Mouse (Mus musculus) midbrain, postnatal 0 days (tissue): Measurements from ENCODE around the gene Ap4b1. TPM values are rescaled to one million over a fixed set of nuclear protein-coding genes. Genes with fewer than 3 reads are reported as not detected.
"Not testable (repeated sequence)": the region's sequence is repeated elsewhere in the genome, so short reads cannot be mapped to it uniquely, and the experiment has no call there.

ENCODE experiments used
- ATAC-seq: fragments of 200-750 bp; cut with Nextera tagmentation; 2 replicates; pipeline ENCODE4 v1.8.0; 2017; ENCODE audit warnings: moderate number of reproducible peaks, mild to moderate bottlenecking, moderate TSS enrichment, moderate library complexity; ENCODE audit not compliant: low FRiP score
- DNase-seq: peaks from one replicate; pipeline ENCODE4 v3.0.0-alpha.2; 2015; ENCODE audit warnings: low spot score
- H3K27ac ChIP-seq: fragments of 300-500 bp; sonication (generic); 2 replicates; pipeline ENCODE4 v1.5.1; 2014; ENCODE audit warnings: low read depth, mild to moderate bottlenecking, low read length, mixed read lengths
- H3K27me3 ChIP-seq: fragments of 300-500 bp; sonication (generic); 2 replicates; pipeline ENCODE4 v1.6.1; 2014; ENCODE audit warnings: low read length, control low read depth, mixed read lengths; ENCODE audit not compliant: insufficient read depth
- H3K36me3 ChIP-seq: fragments of 300-500 bp; sonication (generic); 2 replicates; pipeline ENCODE4 v1.6.1; 2014; ENCODE audit warnings: low read length, control low read depth, mixed read lengths; ENCODE audit not compliant: insufficient read depth
- H3K4me1 ChIP-seq: fragments of 300-500 bp; sonication (generic); 2 replicates; pipeline ENCODE4 v1.6.1; 2014; ENCODE audit warnings: mild to moderate bottlenecking, control low read depth, antibody characterized with exemption, low read length, mixed read lengths; ENCODE audit not compliant: insufficient read depth
- H3K4me2 ChIP-seq: fragments of 300-500 bp; sonication (generic); 2 replicates; pipeline ENCODE4 v1.6.1; 2014; ENCODE audit warnings: low read depth, mild to moderate bottlenecking, low read length, mixed read lengths; ENCODE audit not compliant: poor library complexity, severe bottlenecking
- H3K4me3 ChIP-seq: fragments of 300-500 bp; sonication (generic); 2 replicates; pipeline ENCODE4 v1.5.1; 2014; ENCODE audit warnings: low read depth, mild to moderate bottlenecking, low read length, moderate library complexity
- H3K9ac ChIP-seq: fragments of 300-500 bp; sonication (generic); replicated peaks from 2 replicates; pipeline ENCODE4 v1.6.1; 2014; ENCODE audit warnings: mild to moderate bottlenecking, low read length, moderate library complexity, mixed read lengths; ENCODE audit not compliant: poor library complexity, severe bottlenecking
- H3K9me3 ChIP-seq: fragments of 300-500 bp; sonication (generic); 2 replicates; pipeline ENCODE4 v1.6.1; 2016; ENCODE audit warnings: low read length, control low read depth
- CTCF ChIP-seq: IDR thresholded peaks from 2 replicates; pipeline ENCODE4 v1.5.1; 2016; ENCODE audit warnings: antibody characterized with exemption, mild to moderate bottlenecking
- WGBS: fragments of 180-500 bp; shearing (Covaris S2); extraction: QIAGEN DNeasy Blood & Tissue Kit; methylation state at CpG from one replicate; pipeline ENCODE4 v1.1.7; 2014; 5-methylcytosine and 5-hydroxymethylcytosine counted together
- polyA plus RNA-seq: library from polyadenylated mRNA; unstranded; fragments of >200 nt; fragmentation: Nextera tagmentation; extraction: Ambion mirVana; gene quantifications from 2 replicates; pipeline ENCODE4 v1.2.1, GENCODE M21; 2015
- total RNA-seq: library from RNA; depleted of rRNA; stranded (reverse); fragments of >200 nt; gene quantifications from 2 replicates; pipeline ENCODE4 v1.2.3, GENCODE M21; 2014

Gene Ap4b1
- total and polyA plus RNA-seq, 2 experiments from 2014 or later, result 16.2 to 28.2 TPM

DNA sequence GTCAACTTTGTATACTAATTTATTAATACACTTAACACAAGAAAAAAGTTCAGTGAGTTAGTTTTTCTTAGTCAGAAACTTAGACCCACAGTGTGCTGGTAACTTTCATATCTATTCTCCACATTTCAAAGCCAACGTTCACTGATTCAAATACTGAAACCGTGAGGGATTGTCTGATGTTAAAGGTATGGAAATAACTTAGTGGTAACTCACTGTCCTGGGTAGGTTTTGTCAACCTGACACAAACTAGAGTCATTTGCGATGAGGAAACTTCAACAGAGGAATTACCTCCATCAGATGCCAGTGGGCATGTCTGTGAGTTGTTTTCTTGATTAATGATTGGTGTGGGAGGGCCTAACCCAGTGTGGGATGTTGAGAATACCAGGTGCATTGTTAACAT, 19.7 kb downstream of the Ap4b1 start:
- no peaks in the 10 kb centered on the region for H3K9me3 ChIP-seq
- no peak overlapping the region for H3K9ac ChIP-seq
- 96% methylated on average over 3 of the region's 3 CpGs for WGBS
- no peak overlapping the region for H3K4me2 ChIP-seq
- no peaks in the 10 kb centered on the region for H3K4me1 ChIP-seq
- no peaks in the 10 kb centered on the region for H3K27me3 ChIP-seq
- no peak overlapping the region for H3K27ac ChIP-seq
- H3K4me3 ChIP-seq, result no peak overlapping the region
- H3K36me3 ChIP-seq, result no peaks in the 10 kb centered on the region
- no peak for DNase-seq
- no peak for ATAC-seq
- no peak for TF ChIP-seq CTCF

DNA sequence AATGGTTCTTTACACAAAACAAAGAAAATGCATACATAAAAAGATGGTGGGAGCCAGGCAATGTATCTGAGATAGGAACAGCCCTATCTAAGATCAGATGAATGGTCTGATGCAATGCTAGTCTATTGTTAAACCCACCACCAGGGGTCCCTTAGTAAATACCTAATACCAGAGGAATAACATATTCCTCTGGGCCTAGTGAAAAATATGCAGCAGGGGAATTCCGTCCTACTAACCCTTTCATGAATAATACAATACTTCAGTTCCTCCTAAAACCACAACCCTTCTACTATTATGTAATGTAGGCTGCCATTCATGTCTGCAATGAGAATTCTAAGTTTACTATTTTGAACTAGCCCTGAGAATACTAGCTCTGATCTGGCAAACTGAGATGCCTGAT, 21.4 kb downstream of the Ap4b1 start:
- 41% methylated on average over 1 of the region's 1 CpGs for WGBS
- ATAC-seq, result not testable (repeated sequence)

DNA sequence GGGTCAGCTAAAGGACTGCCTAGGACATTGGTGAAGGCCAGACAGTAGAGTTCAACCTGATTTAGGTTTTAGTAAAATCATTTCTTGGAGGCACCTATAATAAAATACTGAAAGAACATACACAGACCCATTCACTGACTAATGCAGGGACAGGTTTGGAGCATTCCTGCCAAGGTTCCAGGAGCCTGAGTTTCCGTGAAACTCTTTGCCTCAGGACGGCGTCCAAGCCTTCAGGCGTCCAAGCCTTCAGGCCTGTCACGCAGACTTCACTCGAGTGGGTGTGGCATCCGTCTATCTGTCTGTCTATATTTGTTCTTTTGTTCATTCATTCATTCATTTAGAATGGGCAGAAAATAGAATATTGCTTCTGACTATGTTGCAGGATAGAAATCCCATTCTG, 21.8 kb downstream of the Ap4b1 start:
- 85% methylated on average over 7 of the region's 7 CpGs for WGBS
- Histone ChIP-seq H3K9ac (no peak overlapping the region), H3K4me3 (no peak overlapping the region), H3K27ac (no peak overlapping the region), H3K4me2 (no peak overlapping the region), H3K36me3 (no peaks in the 10 kb centered on the region), H3K27me3 (no peaks in the 10 kb centered on the region), H3K9me3 (no peaks in the 10 kb centered on the region), H3K4me1 (no peaks in the 10 kb centered on the region)
- TF ChIP-seq CTCF, result no peak
- no peak for ATAC-seq
- no peak for DNase-seq

More for the DNA sequence above, 21.4 kb downstream of the Ap4b1 start:
- DNase-seq, H3K36me3 ChIP-seq, H3K9ac ChIP-seq, H3K4me1 ChIP-seq, H3K9me3 ChIP-seq, H3K4me3 ChIP-seq, H3K27ac ChIP-seq, H3K27me3 ChIP-seq, H3K4me2 ChIP-seq: not testable (repeated sequence)
- TF ChIP-seq CTCF, result peak; percentile 28

DNA sequence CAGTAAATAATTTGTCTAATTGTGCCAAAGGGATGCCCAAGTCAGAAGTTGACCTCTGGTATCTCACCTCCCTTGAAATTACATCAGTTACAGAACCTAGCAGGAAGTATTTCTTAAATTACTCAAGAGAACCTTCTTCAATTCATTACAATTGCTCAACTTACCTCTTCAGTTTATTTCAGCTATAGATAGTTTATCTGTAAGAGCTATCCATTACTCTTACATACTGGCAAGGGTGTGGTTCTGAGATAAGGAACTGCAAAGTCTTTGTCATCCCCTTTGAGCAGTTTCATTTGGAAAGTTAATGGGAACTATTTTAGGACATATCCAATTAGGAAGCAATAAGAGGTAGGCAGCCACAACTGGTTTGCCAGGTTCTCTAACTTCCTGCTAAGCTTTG, 23.1 kb downstream of the Ap4b1 start, which contains the start of gene Bcl2l15:
Gene Bcl2l15 (plus strand): TSS at position 176 of the 400 bp plus-strand sequence.
- no peak within 1 kb of the TSS for H3K27ac ChIP-seq
- no peak within 1 kb of the TSS for H3K9ac ChIP-seq
- no peaks in the 10 kb centered on the region for H3K36me3 ChIP-seq
- no peaks in the 10 kb centered on the region for H3K4me1 ChIP-seq
- no peak for DNase-seq
- no peak within 1 kb of the TSS for H3K4me2 ChIP-seq
- no peak within 1 kb of the TSS for H3K4me3 ChIP-seq
- ATAC-seq, result no peak
- no peaks in the 10 kb centered on the region for H3K27me3 ChIP-seq
- TF ChIP-seq CTCF, result no peak
- H3K9me3 ChIP-seq, result no peaks in the 10 kb centered on the region

DNA sequence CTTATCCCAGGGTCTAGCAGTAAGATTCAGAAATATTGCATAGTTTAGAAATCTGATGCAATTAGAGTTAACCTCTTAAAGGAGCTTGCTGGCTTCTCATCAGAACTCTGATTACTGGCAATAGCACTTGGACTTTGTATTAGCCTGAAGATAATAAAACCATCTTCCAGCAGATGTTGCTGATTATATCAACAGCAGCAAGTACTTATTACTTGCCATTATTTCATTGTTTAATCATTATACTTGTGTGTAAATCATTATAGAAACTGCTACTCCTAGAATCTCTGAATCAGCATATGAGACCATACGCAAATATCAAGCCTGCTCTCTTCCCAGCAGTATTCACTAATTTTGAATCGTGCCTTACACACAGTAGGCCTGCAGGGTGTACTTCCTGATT, 24.7 kb downstream of the Ap4b1 start:
- no peaks in the 10 kb centered on the region for H3K4me1 ChIP-seq
- H3K27ac ChIP-seq, result no peak overlapping the region
- no peak overlapping the region for H3K4me2 ChIP-seq
- 86% methylated on average over 2 of the region's 2 CpGs for WGBS
- H3K9ac ChIP-seq, result no peak overlapping the region
- no peaks in the 10 kb centered on the region for H3K36me3 ChIP-seq
- no peak overlapping the region for H3K4me3 ChIP-seq
- no peak for TF ChIP-seq CTCF
- no peaks in the 10 kb centered on the region for H3K27me3 ChIP-seq
- DNase-seq, result no peak
- ATAC-seq, result no peak
- no peaks in the 10 kb centered on the region for H3K9me3 ChIP-seq

DNA sequence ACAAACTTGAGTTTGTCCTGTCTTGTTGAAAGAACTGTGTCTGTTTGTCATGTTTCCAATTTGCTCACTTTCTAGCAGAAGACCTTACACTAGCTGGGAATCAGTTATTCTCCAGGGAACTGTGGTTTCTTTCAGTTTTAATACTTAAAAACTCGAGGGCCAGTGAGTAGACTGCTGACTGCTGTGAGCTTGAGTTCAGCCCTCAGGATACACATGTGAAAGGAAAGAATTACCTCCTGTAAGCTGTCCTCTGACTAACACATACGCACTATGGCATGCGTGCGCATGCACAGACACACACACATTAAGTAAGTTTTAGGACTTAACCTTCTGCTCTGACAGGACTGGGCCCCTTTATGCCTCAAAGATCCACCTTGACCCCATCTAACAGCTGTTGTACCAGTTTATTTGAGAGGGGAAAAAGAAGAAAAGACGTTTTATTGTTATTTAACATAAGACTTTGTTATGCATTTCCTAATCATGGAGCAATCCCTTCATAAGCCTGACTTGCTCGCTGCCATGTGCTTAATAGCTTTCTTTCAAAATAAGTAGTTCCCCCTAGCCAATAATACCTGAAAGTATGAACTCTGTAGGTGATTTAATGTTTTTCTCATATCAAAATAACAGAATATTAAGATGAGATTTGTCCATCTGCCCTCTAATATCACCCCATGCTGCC, 26.1 kb downstream of the Ap4b1 start:
- H3K27me3 ChIP-seq, result no peaks in the 10 kb centered on the region
- 75% methylated on average over 6 of the region's 6 CpGs for WGBS
- ATAC-seq (no peak), DNase-seq (no peak)
- H3K9ac ChIP-seq, result no peak overlapping the region
- H3K9me3 ChIP-seq, result no peaks in the 10 kb centered on the region
- H3K4me1 ChIP-seq, result no peaks in the 10 kb centered on the region
- H3K36me3 ChIP-seq, result no peaks in the 10 kb centered on the region
- no peak overlapping the region for H3K4me3 ChIP-seq
- TF ChIP-seq CTCF, result no peak
- no peak overlapping the region for H3K27ac ChIP-seq
- no peak overlapping the region for H3K4me2 ChIP-seq
